Mouse (Mus musculus): ENCODE data around the gene Lrg1. TPM values are rescaled to one million over a fixed set of nuclear protein-coding genes. Genes with fewer than 3 reads are reported as not detected.
A peak's percentile ranks its signal among the peaks of the same experiment; 100 is the strongest.

The Lrg1 gene
- total and polyA plus RNA-seq, 3 experiments: not detected

GRCm38 (mm10) chr17:56079921-56080320 lies 41.9 kb downstream of the Lrg1 start:
- DNase-seq (ENCODE audit: low read depth, low spot score): no peak
- Histone ChIP-seq H3K27ac (ENCODE audit: control insufficient read depth, low read depth, low read length) (no peak overlapping the region), H3K4me1 (ENCODE audit: control insufficient read depth in 1 of 2, insufficient read depth in 2 of 2, low read length in 2 of 2) (peaks cover 0 to 19% of the 10 kb centered on the region in 2 experiments; a peak in 3 of 4 replicates), H3K4me3 (ENCODE audit: control insufficient read depth in 1 of 2, insufficient read depth in 1 of 2, low read depth in 2 of 2, low read length in 2 of 2) (peak overlapping the region; percentile 63 to 98), H3K79me2 (ENCODE audit: control insufficient read depth, insufficient read depth, low read length, poor library complexity) (peaks cover 17% of the 10 kb centered on the region), H3K36me3 (ENCODE audit: control insufficient read depth in 1 of 2, insufficient read depth in 2 of 2, low read length in 2 of 2) (peaks cover 0 to 10% of the 10 kb centered on the region in 2 experiments; a peak in 2 of 4 replicates), H3K27me3 (ENCODE audit: control insufficient read depth in 1 of 2, insufficient read depth in 2 of 2, low read length in 2 of 2) (no peaks in the 10 kb centered on the region), H3K9me3 (replicated peaks; ENCODE audit: insufficient read depth, low read length) (no peaks in the 10 kb centered on the region), H3K9ac (ENCODE audit: control insufficient read depth, low read depth, low read length, poor library complexity, severe bottlenecking) (peak overlapping the region; percentile 82)
- TF ChIP-seq MXI1 (IDR thresholded peaks at IDR 0.05; ENCODE audit: low read depth, low read length) (peak; percentile 59), MYC (IDR thresholded peaks at IDR 0.05; ENCODE audit: low read depth, low read length) (no peak)

GRCm38 (mm10) chr17:56078880-56079795 lies 42.7 kb downstream of the Lrg1 start, which contains the start of gene Hdgfl2:
Gene Hdgfl2 (plus strand): TSS chr17:56079634.
- peaks cover 0 to 21% of the 10 kb centered on the region in 2 experiments; a peak in 3 of 4 replicates for H3K4me1 ChIP-seq (ENCODE audit: control insufficient read depth in 1 of 2, insufficient read depth in 2 of 2, low read length in 2 of 2)
- H3K27ac ChIP-seq (ENCODE audit: control insufficient read depth, low read depth, low read length): peak within 1 kb of the TSS; percentile 10; the same call in 1 of the 2 replicates
- H3K79me2 ChIP-seq (ENCODE audit: control insufficient read depth, insufficient read depth, low read length, poor library complexity): peaks cover 19% of the 10 kb centered on the region
- H3K27me3 ChIP-seq (ENCODE audit: control insufficient read depth in 1 of 2, insufficient read depth in 2 of 2, low read length in 2 of 2): no peaks in the 10 kb centered on the region
- peak within 1 kb of the TSS; percentile 82 for H3K9ac ChIP-seq (ENCODE audit: control insufficient read depth, low read depth, low read length, poor library complexity, severe bottlenecking)
- H3K4me3 ChIP-seq (ENCODE audit: control insufficient read depth in 1 of 2, insufficient read depth in 1 of 2, low read depth in 2 of 2, low read length in 2 of 2): peak within 1 kb of the TSS; percentile 63 to 98
- H3K9me3 ChIP-seq (replicated peaks; ENCODE audit: insufficient read depth, low read length): no peaks in the 10 kb centered on the region
- peak; percentile 100 for DNase-seq (ENCODE audit: low read depth, low spot score)
- peaks cover 0 to 10% of the 10 kb centered on the region in 2 experiments; a peak in 2 of 4 replicates for H3K36me3 ChIP-seq (ENCODE audit: control insufficient read depth in 1 of 2, insufficient read depth in 2 of 2, low read length in 2 of 2)
- peak; percentile 77 for TF ChIP-seq SIN3A (IDR thresholded peaks at IDR 0.05; ENCODE audit: low read length)
- TF ChIP-seq USF1 (IDR thresholded peaks at IDR 0.05; ENCODE audit: low read depth, low read length): peak; percentile 3
- peak; percentile 93 to 96 for TF ChIP-seq POLR2A (IDR thresholded peaks at IDR 0.05; ENCODE audit: control insufficient read depth in 1 of 2, insufficient read depth in 1 of 2, low read depth in 1 of 2, low read length in 2 of 2, poor library complexity in 1 of 2)
- TF ChIP-seq MYC (IDR thresholded peaks at IDR 0.05; ENCODE audit: low read depth, low read length): 0 out of 2 replicates have a peak, but pooled peaks have one; percentile 46
- peak; percentile 85 for TF ChIP-seq MXI1 (IDR thresholded peaks at IDR 0.05; ENCODE audit: low read depth, low read length)
- peak; percentile 44; the same call in 1 of the 2 replicates for TF ChIP-seq MAZ (IDR thresholded peaks at IDR 0.05; ENCODE audit: low read depth, low read length)
- no peak for TF ChIP-seq MAFK (IDR thresholded peaks at IDR 0.05; ENCODE audit: borderline replicate concordance, low read depth, low read length)
- peak; percentile 56 for TF ChIP-seq CHD2 (IDR thresholded peaks at IDR 0.05; ENCODE audit: low read length)
- no peak for TF ChIP-seq GABPA (IDR thresholded peaks at IDR 0.05; ENCODE audit: low read depth, low read length)
- TF ChIP-seq NELFE (IDR thresholded peaks at IDR 0.05; ENCODE audit: low read depth, low read length): peak; percentile 94
- TF ChIP-seq ZMIZ1 (IDR thresholded peaks at IDR 0.05; ENCODE audit: low read depth, low read length): peak; percentile 95
- no peak for TF ChIP-seq GATA1 (IDR thresholded peaks at IDR 0.05; ENCODE audit: low read depth, low read length)
- TF ChIP-seq MEF2A (IDR thresholded peaks at IDR 0.05; ENCODE audit: extremely low read depth, insufficient replicate concordance, low read depth, low read length, poor library complexity, severe bottlenecking): no peak
- peak; percentile 61; the same call in 1 of the 2 replicates for TF ChIP-seq BHLHE40 (IDR thresholded peaks at IDR 0.05; ENCODE audit: borderline replicate concordance, low read depth, low read length)
- no peak for TF ChIP-seq SMC3 (IDR thresholded peaks at IDR 0.05; ENCODE audit: low read depth, low read length)
- peak; percentile 81 for TF ChIP-seq POLR2AphosphoS2 (IDR thresholded peaks at IDR 0.05; ENCODE audit: low read length)
- TF ChIP-seq ZKSCAN1 (IDR thresholded peaks at IDR 0.05; ENCODE audit: low read depth, low read length): no peak
- TF ChIP-seq TAL1 (IDR thresholded peaks at IDR 0.05; ENCODE audit: low read length): no peak
- TF ChIP-seq ZC3H11A (IDR thresholded peaks at IDR 0.05; ENCODE audit: low read depth, low read length): no peak
- TF ChIP-seq NRF1 (IDR thresholded peaks at IDR 0.05; ENCODE audit: insufficient read depth, low read depth, low read length, poor library complexity, severe bottlenecking): peak; percentile 19; the same call in 1 of the 2 replicates
- TF ChIP-seq RAD21 (IDR thresholded peaks at IDR 0.05; ENCODE audit: low read depth, low read length): no peak
- peak; percentile 54 for TF ChIP-seq MAX (IDR thresholded peaks at IDR 0.05; ENCODE audit: low read length)
- peak; percentile 32; the same call in 1 of the 2 replicates for TF ChIP-seq KAT2A (conservative IDR thresholded peaks at IDR 0.05; ENCODE audit: low read depth, low read length)
- TF ChIP-seq HCFC1 (IDR thresholded peaks at IDR 0.05; ENCODE audit: low read depth, low read length): peak; percentile 78
- TF ChIP-seq MYB (IDR thresholded peaks at IDR 0.05; ENCODE audit: low read depth, low read length): no peak
- TF ChIP-seq CHD1 (IDR thresholded peaks at IDR 0.05; ENCODE audit: low read depth, low read length): no peak
- TF ChIP-seq UBTF (IDR thresholded peaks at IDR 0.05; ENCODE audit: borderline replicate concordance, insufficient read depth, low read depth, low read length): no peak
- TF ChIP-seq RCOR1 (IDR thresholded peaks at IDR 0.05; ENCODE audit: low read depth, low read length): no peak
- no peak for TF ChIP-seq CTCF (IDR thresholded peaks at IDR 0.05 in 2 of 3, conservative IDR thresholded peaks at IDR 0.05 in 1 of 3; ENCODE audit: control insufficient read depth in 1 of 3, insufficient read depth in 1 of 3, low read depth in 2 of 3, low read length in 3 of 3, poor library complexity in 1 of 3, severe bottlenecking in 1 of 3)
